Mouse (Mus musculus) intestine, embryonic 14.5 days (tissue): ENCODE data around the gene Tomt. TPM values are rescaled to one million over a fixed set of nuclear protein-coding genes. Genes with fewer than 3 reads are reported as not detected.
"Not testable (repeated sequence)": the region's sequence is repeated elsewhere in the genome, so short reads cannot be mapped to it uniquely, and the experiment has no call there.

Source experiments
- ATAC-seq: fragments of 200-750 bp; cut with Nextera tagmentation; replicated peaks from 2 replicates; pipeline ENCODE4 v1.8.0; 2017; ENCODE audit warnings: low read depth, moderate number of reproducible peaks, moderate TSS enrichment, moderate library complexity; ENCODE audit not compliant: low FRiP score, low TSS enrichment
- DNase-seq: peaks from one replicate; pipeline ENCODE4 v3.0.0-alpha.2; 2018; ENCODE audit warnings: low spot score
- H3K27ac ChIP-seq: fragments of 300-500 bp; sonication (generic); 2 replicates; pipeline ENCODE4 v1.5.1; 2014; ENCODE audit warnings: low read depth, mild to moderate bottlenecking, control low read depth
- H3K27me3 ChIP-seq: fragments of 300-500 bp; sonication (generic); replicated peaks from 2 replicates; pipeline ENCODE4 v1.6.1; 2014; ENCODE audit warnings: low read length, control low read depth; ENCODE audit not compliant: control insufficient read depth, insufficient read depth
- H3K36me3 ChIP-seq: fragments of 300-500 bp; sonication (generic); 2 replicates; pipeline ENCODE4 v1.6.1; 2014; ENCODE audit warnings: low read length, control low read depth; ENCODE audit not compliant: control insufficient read depth, insufficient read depth
- H3K4me1 ChIP-seq: fragments of 300-500 bp; sonication (generic); replicated peaks from 2 replicates; pipeline ENCODE4 v1.6.1; 2014; ENCODE audit warnings: low read length, control low read depth, mixed read lengths; ENCODE audit not compliant: control insufficient read depth, insufficient read depth
- H3K4me2 ChIP-seq: fragments of 300-500 bp; sonication (generic); 2 replicates; pipeline ENCODE4 v1.6.1; 2014; ENCODE audit warnings: low read length
- H3K4me3 ChIP-seq: fragments of 300-500 bp; sonication (generic); 2 replicates; pipeline ENCODE4 v1.5.1; 2014; ENCODE audit warnings: low read depth, low read length, control low read depth, mixed read lengths
- H3K9ac ChIP-seq: fragments of 300-500 bp; sonication (generic); 2 replicates; pipeline ENCODE4 v1.6.1; 2014; ENCODE audit warnings: mild to moderate bottlenecking, low read length
- H3K9me3 ChIP-seq: fragments of 300-500 bp; sonication (generic); 2 replicates; pipeline ENCODE4 v1.6.1; 2016; ENCODE audit warnings: low read length, control low read depth; ENCODE audit not compliant: control insufficient read depth
- WGBS: fragments of 180-500 bp; shearing (Covaris S2); extraction: QIAGEN DNeasy Blood & Tissue Kit; methylation state at CpG from one replicate; pipeline ENCODE4 v1.1.7; 2014; 5-methylcytosine and 5-hydroxymethylcytosine counted together
- polyA plus RNA-seq: library from polyadenylated mRNA; unstranded; fragments of >200 nt; fragmentation: Nextera tagmentation; extraction: Ambion mirVana; gene quantifications from 2 replicates; pipeline ENCODE4 v1.2.1, GENCODE M21; 2014

The Tomt gene
- polyA plus RNA-seq, 1 experiment from 2014 or later: 0.97 TPM

DNA sequence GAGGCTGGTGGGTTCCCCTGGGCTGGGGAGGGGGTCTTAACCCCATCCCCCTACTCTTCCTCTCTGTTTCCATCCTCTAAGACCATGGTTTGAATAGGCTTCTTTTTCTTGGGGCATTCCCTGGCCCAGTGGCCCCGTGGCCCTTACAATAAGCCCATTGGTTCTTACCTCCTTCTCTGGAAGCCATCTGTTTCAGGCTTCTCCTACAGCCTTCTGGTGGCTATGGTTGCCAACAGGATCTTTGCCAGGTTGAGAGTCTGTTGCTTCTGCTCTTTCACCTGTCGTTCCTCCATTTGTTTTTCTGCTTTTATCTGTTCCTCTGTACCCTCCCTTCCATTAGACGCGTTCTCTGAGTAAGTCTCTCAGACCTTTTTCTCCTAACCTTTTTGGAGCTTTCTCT lies 31.4 kb upstream of the Tomt start:
- ATAC-seq: no peak

DNA sequence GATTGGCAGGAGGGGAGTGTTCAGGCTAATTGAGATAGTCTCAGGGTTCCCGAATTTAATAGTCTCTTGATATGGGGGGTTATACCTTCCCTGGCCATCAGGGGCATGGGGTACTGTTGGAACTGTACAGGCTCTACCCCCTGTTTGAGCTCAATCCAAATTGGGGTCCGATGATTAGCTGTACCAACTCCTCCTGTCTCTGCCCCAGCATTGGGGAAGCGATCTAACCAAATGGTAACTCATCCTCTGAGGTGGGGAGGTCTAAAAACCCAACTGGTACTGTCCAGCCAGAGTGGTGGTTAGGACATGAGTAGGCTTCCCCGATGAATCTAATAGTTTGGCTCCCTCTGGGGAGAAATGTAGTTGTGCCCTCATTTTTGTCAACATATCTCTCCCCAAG lies 30.8 kb upstream of the Tomt start:
- Histone ChIP-seq H3K9ac (no peak overlapping the region), H3K36me3 (0 out of 2 replicates have a peak, but pooled peaks cover 4% of the 10 kb centered on the region), H3K4me1 (peaks cover 7% of the 10 kb centered on the region; the same call in 1 of the 2 replicates), H3K27ac (no peak overlapping the region), H3K4me3 (no peak overlapping the region), H3K4me2 (no peak overlapping the region), H3K27me3 (no peaks in the 10 kb centered on the region), H3K9me3 (no peaks in the 10 kb centered on the region)
- ATAC-seq: no peak
- 99% methylated on average over 4 of the region's 4 CpGs for WGBS
- DNase-seq: no peak

More for the DNA sequence above, 31.4 kb upstream of the Tomt start:
- H3K9ac ChIP-seq: no peak overlapping the region
- H3K4me3 ChIP-seq: no peak overlapping the region
- H3K4me1 ChIP-seq: peaks cover 7% of the 10 kb centered on the region; the same call in 1 of the 2 replicates
- H3K27me3 ChIP-seq: no peaks in the 10 kb centered on the region
- 0 out of 2 replicates have a peak, but pooled peaks cover 4% of the 10 kb centered on the region for H3K36me3 ChIP-seq
- H3K9me3 ChIP-seq: no peaks in the 10 kb centered on the region
- 92% methylated on average over 4 of the region's 4 CpGs for WGBS
- no peak overlapping the region for H3K27ac ChIP-seq
- no peak for DNase-seq
- no peak overlapping the region for H3K4me2 ChIP-seq

DNA sequence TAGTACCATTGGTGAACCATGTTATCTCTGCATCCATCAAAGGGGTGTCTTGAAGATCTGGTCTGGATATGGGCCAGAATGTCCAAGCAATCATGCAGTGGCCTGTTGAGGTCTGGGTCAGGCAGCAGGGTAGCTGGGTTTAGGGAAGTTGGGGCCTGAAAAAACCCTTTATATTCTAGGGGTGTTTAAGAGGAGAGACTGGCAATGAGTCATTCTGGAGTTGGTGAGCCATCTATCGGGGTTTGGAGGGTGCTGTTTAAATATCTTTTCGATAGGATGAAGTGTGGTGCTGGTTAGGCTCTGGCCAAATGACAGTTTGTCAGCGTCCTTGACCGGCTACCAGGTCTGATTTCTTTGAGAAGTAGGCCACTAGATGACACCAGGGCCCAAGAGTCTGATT lies 29.8 kb upstream of the Tomt start:
- peaks cover 7% of the 10 kb centered on the region; the same call in 1 of the 2 replicates for H3K4me1 ChIP-seq
- no peak for DNase-seq
- no peak overlapping the region for H3K27ac ChIP-seq
- H3K9me3 ChIP-seq: no peaks in the 10 kb centered on the region
- ATAC-seq: no peak
- H3K9ac ChIP-seq: no peak overlapping the region
- 99% methylated on average over 4 of the region's 4 CpGs for WGBS
- H3K27me3 ChIP-seq: no peaks in the 10 kb centered on the region
- H3K4me2 ChIP-seq: no peak overlapping the region
- H3K36me3 ChIP-seq: 0 out of 2 replicates have a peak, but pooled peaks cover 4% of the 10 kb centered on the region
- no peak overlapping the region for H3K4me3 ChIP-seq

DNA sequence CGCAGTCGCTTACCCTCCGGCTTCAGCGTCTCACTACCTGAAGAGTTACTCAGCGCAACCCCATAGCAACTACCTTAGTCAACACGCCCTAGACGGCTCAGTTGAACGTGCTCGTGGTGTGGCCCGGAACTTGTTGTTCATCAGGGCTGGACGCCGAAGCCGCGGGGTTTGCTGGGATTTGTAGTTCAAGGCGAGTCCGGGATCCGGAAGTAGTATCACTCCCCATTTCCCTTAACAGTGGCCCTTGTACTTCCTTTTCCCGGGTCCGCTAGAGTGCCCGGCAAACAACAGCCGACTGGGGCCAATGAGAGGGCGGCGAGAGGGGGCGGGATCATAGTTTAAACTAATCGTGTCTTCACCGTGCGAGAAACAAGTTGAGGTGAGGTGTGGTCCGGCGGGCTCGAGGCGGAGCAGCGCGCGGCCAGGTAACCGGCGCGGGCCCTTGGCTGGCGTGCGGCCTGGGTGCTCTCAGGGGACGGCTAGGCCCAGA lies 27.6 kb upstream of the Tomt start, which contains the start of the genes Lrrc51 and Numa1:
Gene Lrrc51 (minus strand): TSS at position 145 of the 490 bp plus-strand sequence.
Gene Numa1 (plus strand): TSS at position 361 of the 490 bp plus-strand sequence.
- peaks cover 7% of the 10 kb centered on the region; the same call in 1 of the 2 replicates for H3K4me1 ChIP-seq
- no peaks in the 10 kb centered on the region for H3K9me3 ChIP-seq
- peak within 1 kb of the TSS; percentile 79 for H3K4me2 ChIP-seq
- WGBS: under 1% methylated on average over 40 of the region's 40 CpGs
- H3K4me3 ChIP-seq: peak within 1 kb of the TSS; percentile 88
- H3K27ac ChIP-seq: peak within 1 kb of the TSS; percentile 82
- DNase-seq (peak; percentile 96), ATAC-seq (peak; percentile 96)
- no peaks in the 10 kb centered on the region for H3K36me3 ChIP-seq
- no peaks in the 10 kb centered on the region for H3K27me3 ChIP-seq
- peak within 1 kb of the TSS; percentile 70 for H3K9ac ChIP-seq

DNA sequence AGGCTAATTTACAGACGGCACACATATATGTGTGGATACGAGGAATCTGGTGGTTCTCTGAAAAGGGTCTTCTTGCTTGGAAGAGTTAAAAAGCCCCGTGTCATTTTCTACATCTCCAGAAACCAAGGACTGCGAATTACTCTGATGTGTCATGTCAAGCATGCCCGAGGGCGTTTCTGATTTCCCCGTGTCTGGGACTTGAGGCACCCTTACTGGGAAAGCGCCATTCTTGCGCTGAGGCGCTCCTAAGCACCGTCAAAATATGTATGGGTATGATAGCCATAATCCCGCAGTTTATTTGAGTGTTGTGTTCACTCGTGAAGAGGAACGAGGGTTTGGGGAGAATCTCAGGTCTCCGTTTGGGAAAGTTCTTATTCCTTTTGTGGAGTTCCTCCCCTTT lies 27.1 kb upstream of the Tomt start:
- peak overlapping the region; percentile 82 for H3K27ac ChIP-seq
- H3K4me2 ChIP-seq: peak overlapping the region; percentile 77
- DNase-seq (no peak), ATAC-seq (peak; percentile 36; the same call in 1 of the 2 replicates)
- H3K36me3 ChIP-seq: no peaks in the 10 kb centered on the region
- 4% methylated on average over 15 of the region's 15 CpGs for WGBS
- peak overlapping the region; percentile 88 for H3K4me3 ChIP-seq
- peaks cover 7% of the 10 kb centered on the region; the same call in 1 of the 2 replicates for H3K4me1 ChIP-seq
- no peaks in the 10 kb centered on the region for H3K27me3 ChIP-seq
- H3K9me3 ChIP-seq: no peaks in the 10 kb centered on the region
- H3K9ac ChIP-seq: peak overlapping the region; percentile 62

DNA sequence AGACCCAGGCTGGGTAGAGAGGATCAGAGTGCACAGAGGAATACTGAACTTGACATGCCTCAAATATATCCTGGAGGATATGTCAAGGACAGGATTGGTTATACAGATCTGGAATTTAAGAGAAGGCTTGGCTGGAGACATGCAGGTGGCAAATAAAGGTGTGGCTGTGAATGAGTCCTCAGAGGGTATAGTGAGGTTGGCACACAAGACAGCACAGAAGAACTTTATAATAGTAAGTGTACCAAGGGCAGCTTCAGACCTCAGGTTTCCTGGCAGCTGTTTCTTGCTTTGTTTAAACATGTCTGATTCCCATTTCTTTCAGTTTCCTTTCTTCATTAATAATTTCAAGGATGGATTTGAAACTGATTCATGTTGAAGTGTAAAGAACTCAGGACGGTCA lies 26.4 kb upstream of the Tomt start:
- Histone ChIP-seq H3K36me3 (no peaks in the 10 kb centered on the region), H3K4me2 (peak overlapping the region; percentile 77), H3K4me1 (peaks cover 7% of the 10 kb centered on the region; the same call in 1 of the 2 replicates), H3K4me3 (peak overlapping the region; percentile 88; the same call in 1 of the 2 replicates), H3K27ac (no peak overlapping the region), H3K27me3 (no peaks in the 10 kb centered on the region), H3K9me3 (no peaks in the 10 kb centered on the region), H3K9ac (peak overlapping the region; percentile 62; the same call in 1 of the 2 replicates)
- DNase-seq (no peak), ATAC-seq (no peak)
- 78% methylated on average over 1 of the region's 1 CpGs for WGBS

DNA sequence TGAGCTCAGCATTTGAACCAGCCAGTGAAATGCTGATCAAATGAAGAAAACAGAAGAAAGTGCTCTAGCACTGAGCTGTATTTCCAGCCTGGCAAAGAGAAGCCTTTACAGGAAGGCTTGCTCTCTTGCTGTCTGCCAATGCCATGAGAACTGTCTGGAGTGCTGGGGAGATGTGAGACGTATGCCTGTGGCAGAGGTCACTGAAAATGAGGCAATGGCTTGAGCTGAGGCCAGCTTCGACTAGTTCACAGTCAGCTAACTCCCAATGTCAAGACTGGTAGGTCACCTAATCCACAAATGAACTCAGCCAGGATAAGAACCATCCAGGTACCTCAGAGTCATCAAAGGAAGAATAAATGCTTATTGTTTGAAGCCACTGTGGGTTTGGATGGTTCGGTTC lies 21.9 kb upstream of the Tomt start:
- Histone ChIP-seq H3K27ac (no peak overlapping the region), H3K27me3 (no peaks in the 10 kb centered on the region), H3K9me3 (no peaks in the 10 kb centered on the region), H3K4me2 (no peak overlapping the region), H3K36me3 (no peaks in the 10 kb centered on the region), H3K9ac (no peak overlapping the region), H3K4me1 (peaks cover 2% of the 10 kb centered on the region; the same call in 1 of the 2 replicates), H3K4me3 (no peak overlapping the region)
- WGBS: 83% methylated on average over 3 of the region's 3 CpGs
- ATAC-seq: no peak
- no peak for DNase-seq

DNA sequence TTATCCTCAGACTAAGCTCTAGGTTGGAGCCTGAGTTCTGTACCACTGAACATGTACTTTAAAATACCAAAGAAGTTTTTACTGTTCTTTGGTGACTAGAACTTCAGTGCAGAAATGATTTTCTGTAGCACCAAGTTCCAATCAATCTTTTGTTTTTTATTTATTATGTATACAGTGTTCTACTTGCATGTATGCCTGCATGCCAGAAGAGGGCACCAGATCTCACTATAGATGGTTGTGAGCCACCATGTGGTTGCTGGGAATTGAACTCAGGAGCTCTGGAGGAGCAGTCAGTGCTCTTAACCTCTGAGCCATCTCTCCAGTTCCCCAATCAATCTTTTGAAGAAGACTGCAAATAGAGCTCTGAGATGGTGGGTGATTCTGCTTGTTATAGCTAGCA lies 19.7 kb upstream of the Tomt start:
- H3K36me3 ChIP-seq, H3K4me1 ChIP-seq, H3K4me2 ChIP-seq, H3K27me3 ChIP-seq, H3K9ac ChIP-seq, H3K4me3 ChIP-seq, ATAC-seq, H3K9me3 ChIP-seq, DNase-seq, H3K27ac ChIP-seq: not testable (repeated sequence)

DNA sequence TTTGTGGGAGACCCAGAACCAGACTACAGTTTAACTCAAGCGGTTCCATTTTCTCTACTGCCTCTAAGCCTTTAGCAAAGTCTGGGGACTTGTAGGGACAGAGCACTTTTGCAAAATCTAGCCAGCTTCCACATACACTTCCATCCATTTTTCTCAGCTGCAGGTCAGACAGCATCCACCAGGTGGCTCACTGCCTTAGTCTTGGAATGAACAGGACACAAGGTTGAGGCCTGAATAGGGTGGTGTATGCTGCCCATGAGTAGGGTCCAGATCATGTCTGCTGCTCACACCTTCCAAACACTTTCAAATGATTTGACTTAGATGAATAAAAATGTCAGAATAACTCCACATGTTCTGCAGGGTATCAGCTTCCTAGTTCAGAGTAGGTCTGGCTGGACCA lies 11.9 kb upstream of the Tomt start:
- H3K4me3 ChIP-seq: no peak overlapping the region
- H3K9me3 ChIP-seq: no peaks in the 10 kb centered on the region
- DNase-seq (peak; percentile 92), ATAC-seq (peak; percentile 60; the same call in 1 of the 2 replicates)
- H3K27ac ChIP-seq: no peak overlapping the region
- no peak overlapping the region for H3K9ac ChIP-seq
- WGBS: 14% methylated on average over 1 of the region's 1 CpGs
- H3K27me3 ChIP-seq: no peaks in the 10 kb centered on the region
- H3K4me2 ChIP-seq: no peak overlapping the region
- peaks cover 14% of the 10 kb centered on the region for H3K36me3 ChIP-seq
- H3K4me1 ChIP-seq: no peaks in the 10 kb centered on the region
